Mouse (Mus musculus) spleen, embryonic (tissue): ENCODE measurements around the gene Olfr251.
"Not testable (repeated sequence)": the region's sequence is repeated elsewhere in the genome, so short reads cannot be mapped to it uniquely, and the experiment has no call there.

ENCODE experiments used
- CTCF ChIA-PET: fragments of 350-600 bp; sonication (Branson Sonifier 250); formaldehyde crosslinking; loops from one replicate; lab custom pipeline; 2022; lab: Charles Lee

Olfr251 gene

GRCm38 (mm10) chr9:38376786-38377185, at the start of gene Olfr251:
Gene Olfr251, plus strand, starts transcription at chr9:38377086.
- CTCF ChIA-PET, result no interaction called here

- CTCF ChIA-PET, result no interaction called here
Observed at GRCm38 (mm10) chr9:38328760-38329159, 48.1 kb upstream of the Olfr251 start, which contains the start of gene Olfr25. Gene Olfr25, plus strand, starts transcription at chr9:38329060.

GRCm38 (mm10) chr9:38348111-38348510, 28.8 kb upstream of the Olfr251 start, which contains the start of gene Olfr898:
Gene Olfr898, plus strand, starts transcription at chr9:38348411.
- CTCF ChIA-PET, result no interaction called here

- CTCF ChIA-PET, result no interaction called here
Observed at GRCm38 (mm10) chr9:38366596-38366995, 10.3 kb upstream of the Olfr251 start, which contains the start of gene Olfr250. Gene Olfr250, plus strand, starts transcription at chr9:38366896.

GRCm38 (mm10) chr9:38401398-38401797, 24.5 kb downstream of the Olfr251 start, which contains the start of gene Olfr147:
Gene Olfr147, plus strand, starts transcription at chr9:38401698.
- CTCF ChIA-PET, result no interaction called here

- CTCF ChIA-PET, result not testable (repeated sequence)
Observed at GRCm38 (mm10) chr9:38407502-38407901, 30.6 kb downstream of the Olfr251 start.

- CTCF ChIA-PET, result not testable (repeated sequence)
Observed at GRCm38 (mm10) chr9:38413502-38413901, 36.6 kb downstream of the Olfr251 start.

GRCm38 (mm10) chr9:38423801-38424200, 46.9 kb downstream of the Olfr251 start:
- CTCF ChIA-PET, result no interaction called here

GRCm38 (mm10) chr9:38427026-38427425, 50.1 kb downstream of the Olfr251 start:
- CTCF ChIA-PET, result no interaction called here

- CTCF ChIA-PET, result no interaction called here
Observed at GRCm38 (mm10) chr9:38429155-38429554, 52.3 kb downstream of the Olfr251 start, which contains the start of gene Olfr901. Gene Olfr901, plus strand, starts transcription at chr9:38429455.
